Mouse (Mus musculus) forebrain, embryonic 12.5 days (tissue): Measurements from ENCODE around the gene Dact2. TPM values are rescaled to one million over a fixed set of nuclear protein-coding genes. Genes with fewer than 3 reads are reported as not detected.

Experiments
- ATAC-seq: fragments of 200-750 bp; cut with Nextera tagmentation; 2 replicates; pipeline ENCODE4 v1.8.0; 2017; ENCODE audit warnings: moderate TSS enrichment; ENCODE audit not compliant: low FRiP score
- H3K27ac ChIP-seq: fragments of 300-500 bp; sonication (generic); 2 replicates; pipeline ENCODE4 v1.5.1; 2016; ENCODE audit warnings: mild to moderate bottlenecking
- H3K27me3 ChIP-seq: fragments of 300-500 bp; sonication (generic); 2 replicates; pipeline ENCODE4 v1.6.1; 2016; ENCODE audit warnings: mild to moderate bottlenecking
- H3K36me3 ChIP-seq: fragments of 300-500 bp; sonication (generic); replicated peaks from 2 replicates; pipeline ENCODE4 v1.6.1; 2016; ENCODE audit warnings: mild to moderate bottlenecking
- H3K4me1 ChIP-seq: fragments of 300-500 bp; sonication (generic); 2 replicates; pipeline ENCODE4 v1.6.1; 2016
- H3K4me2 ChIP-seq: fragments of 300-500 bp; sonication (generic); 2 replicates; pipeline ENCODE4 v1.6.1; 2016; ENCODE audit warnings: mild to moderate bottlenecking, moderate library complexity
- H3K4me3 ChIP-seq: fragments of 300-500 bp; sonication (generic); replicated peaks from 2 replicates; pipeline ENCODE4 v1.5.1; 2016; ENCODE audit warnings: mild to moderate bottlenecking
- H3K9ac ChIP-seq: fragments of 300-500 bp; sonication (generic); 2 replicates; pipeline ENCODE4 v1.6.1; 2016; ENCODE audit warnings: mild to moderate bottlenecking
- H3K9me3 ChIP-seq: fragments of 300-500 bp; sonication (generic); 2 replicates; pipeline ENCODE4 v1.6.1; 2016
- WGBS: fragments of 180-500 bp; shearing (Covaris S2); methylation state at CpG from one replicate; pipeline ENCODE4 v1.1.7; 2016; 5-methylcytosine and 5-hydroxymethylcytosine counted together
- polyA plus RNA-seq: library from polyadenylated mRNA; unstranded; fragments of >200 nt; fragmentation: Nextera tagmentation; extraction: Ambion mirVana; gene quantifications from 2 replicates; pipeline ENCODE4 v1.2.1, GENCODE M21; 2016

The Dact2 gene
- polyA plus RNA-seq, 1 experiment from 2014 or later, result 0.50 TPM

DNA sequence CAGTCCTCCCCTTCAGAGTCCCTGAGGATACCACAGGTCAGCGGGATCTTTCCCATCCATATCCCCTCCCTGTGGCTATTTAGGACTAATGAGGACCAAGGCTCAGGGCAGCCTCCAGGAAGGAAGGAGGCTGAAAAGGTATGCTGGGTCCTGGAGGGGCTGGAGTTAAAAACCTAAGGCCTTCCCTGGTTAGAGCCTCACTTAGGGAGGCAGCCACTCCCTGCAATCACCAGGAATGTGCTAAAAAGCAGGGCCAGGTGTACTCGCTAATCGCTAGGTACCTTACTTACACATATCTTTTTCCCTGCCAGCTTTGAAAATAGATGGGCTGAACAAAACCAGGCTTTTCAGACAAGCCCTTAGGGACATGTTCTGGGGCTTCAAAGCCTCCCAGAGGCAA lies 21.2 kb downstream of the Dact2 start:
- Histone ChIP-seq H3K9ac (no peak overlapping the region), H3K4me1 (no peaks in the 10 kb centered on the region), H3K36me3 (no peaks in the 10 kb centered on the region), H3K4me2 (no peak overlapping the region), H3K4me3 (no peak overlapping the region), H3K27ac (no peak overlapping the region), H3K27me3 (no peaks in the 10 kb centered on the region), H3K9me3 (no peaks in the 10 kb centered on the region)
- ATAC-seq, result no peak
- WGBS, result 68% methylated on average over 3 of the region's 3 CpGs

DNA sequence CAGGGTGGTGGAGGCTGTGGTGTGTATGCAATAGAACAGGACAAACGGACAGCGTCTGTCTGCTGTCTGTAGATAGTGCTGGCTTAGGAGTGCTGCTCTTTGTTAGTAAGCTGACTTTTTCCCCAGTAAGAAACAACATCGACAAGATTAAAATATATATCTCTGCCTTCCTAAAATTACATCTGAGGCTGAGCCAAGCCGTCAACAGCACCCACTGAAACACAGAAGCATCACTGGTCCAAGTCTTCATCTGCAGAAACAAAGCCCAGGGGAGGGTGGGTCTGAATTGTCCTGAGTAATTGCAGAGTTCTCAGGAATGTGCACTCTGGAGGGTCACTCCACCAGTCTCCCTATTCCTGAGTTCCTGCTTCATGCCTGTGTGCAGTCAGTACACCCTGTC lies 25.2 kb downstream of the Dact2 start:
- Histone ChIP-seq H3K4me1 (no peaks in the 10 kb centered on the region), H3K27ac (no peak overlapping the region), H3K9me3 (no peaks in the 10 kb centered on the region), H3K36me3 (no peaks in the 10 kb centered on the region), H3K27me3 (no peaks in the 10 kb centered on the region), H3K4me2 (no peak overlapping the region), H3K4me3 (no peak overlapping the region), H3K9ac (no peak overlapping the region)
- WGBS, result 68% methylated on average over 4 of the region's 4 CpGs
- no peak for ATAC-seq

DNA sequence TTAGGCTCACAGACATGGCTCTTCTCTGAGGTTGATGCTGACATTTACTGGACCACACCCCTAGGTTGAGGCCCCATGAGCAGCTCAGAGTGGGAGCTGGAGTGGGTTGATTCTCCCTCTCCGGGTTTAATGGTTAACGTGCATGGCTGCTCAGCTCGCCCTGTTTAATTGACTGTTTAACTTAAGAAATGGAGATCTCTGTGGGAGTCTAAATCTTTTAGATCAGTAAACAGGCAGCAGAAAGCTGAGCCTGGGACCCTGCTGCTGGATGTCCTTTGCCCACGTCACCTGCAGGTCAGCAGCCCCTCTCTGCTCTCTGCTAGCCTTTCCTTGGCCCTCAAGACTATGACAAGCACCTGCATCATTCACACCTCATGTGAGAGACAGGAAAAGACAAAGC lies 25.6 kb downstream of the Dact2 start:
- Histone ChIP-seq H3K27me3 (no peaks in the 10 kb centered on the region), H3K4me3 (no peak overlapping the region), H3K27ac (no peak overlapping the region), H3K9me3 (no peaks in the 10 kb centered on the region), H3K36me3 (no peaks in the 10 kb centered on the region), H3K4me1 (peaks cover 4% of the 10 kb centered on the region; the same call in 1 of the 2 replicates), H3K4me2 (no peak overlapping the region), H3K9ac (no peak overlapping the region)
- no peak for ATAC-seq
- 14% methylated on average over 4 of the region's 4 CpGs for WGBS

DNA sequence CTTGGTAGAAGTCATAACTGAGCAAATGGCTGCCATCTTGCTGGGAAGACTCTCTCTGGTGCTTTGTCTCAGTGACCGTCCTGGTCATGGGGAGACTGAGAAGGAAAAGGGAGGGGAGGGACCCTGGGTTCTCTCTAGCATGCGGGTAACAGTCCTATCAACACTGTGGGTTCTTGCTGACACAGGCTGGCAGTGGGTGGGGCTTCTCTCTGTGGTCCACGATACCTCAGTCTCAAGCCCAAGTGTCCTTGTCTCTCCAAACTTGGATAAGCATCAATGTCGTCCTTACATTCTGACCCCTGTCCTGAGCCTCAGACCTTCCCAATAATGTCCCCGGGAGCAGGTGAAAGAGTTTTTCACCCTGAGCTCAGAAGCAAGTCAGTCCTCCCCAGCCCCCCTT lies 26.1 kb downstream of the Dact2 start:
- no peak overlapping the region for H3K27ac ChIP-seq
- no peak overlapping the region for H3K4me2 ChIP-seq
- 59% methylated on average over 5 of the region's 5 CpGs for WGBS
- ATAC-seq, result no peak
- no peak overlapping the region for H3K9ac ChIP-seq
- no peaks in the 10 kb centered on the region for H3K27me3 ChIP-seq
- H3K36me3 ChIP-seq, result no peaks in the 10 kb centered on the region
- H3K4me1 ChIP-seq, result peaks cover 4% of the 10 kb centered on the region; the same call in 1 of the 2 replicates
- H3K4me3 ChIP-seq, result no peak overlapping the region
- H3K9me3 ChIP-seq, result no peaks in the 10 kb centered on the region

DNA sequence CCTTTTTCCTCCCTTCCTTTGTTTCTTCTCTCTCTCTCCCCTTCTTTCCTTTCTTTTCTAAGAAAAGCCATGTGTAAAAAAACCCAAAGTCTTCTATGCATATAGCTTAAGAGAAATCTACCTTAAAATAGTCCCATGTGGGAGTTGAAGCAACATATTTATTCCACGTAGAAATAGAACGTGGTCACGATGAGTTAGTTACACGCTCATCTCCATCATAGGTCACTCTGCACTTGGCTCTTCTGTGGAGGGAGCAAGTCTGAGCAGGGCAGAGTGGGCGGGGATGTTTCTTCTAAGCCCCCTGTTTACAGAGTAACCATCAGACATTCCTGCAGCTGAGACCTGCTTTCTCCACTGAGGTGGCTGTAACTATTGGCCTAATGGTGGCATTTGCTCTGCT lies 27.1 kb downstream of the Dact2 start:
- Histone ChIP-seq H3K9me3 (no peaks in the 10 kb centered on the region), H3K4me1 (peaks cover 4% of the 10 kb centered on the region; the same call in 1 of the 2 replicates), H3K4me2 (no peak overlapping the region), H3K27ac (no peak overlapping the region), H3K36me3 (no peaks in the 10 kb centered on the region), H3K4me3 (no peak overlapping the region), H3K9ac (no peak overlapping the region), H3K27me3 (no peaks in the 10 kb centered on the region)
- WGBS, result 77% methylated on average over 5 of the region's 5 CpGs
- no peak for ATAC-seq

DNA sequence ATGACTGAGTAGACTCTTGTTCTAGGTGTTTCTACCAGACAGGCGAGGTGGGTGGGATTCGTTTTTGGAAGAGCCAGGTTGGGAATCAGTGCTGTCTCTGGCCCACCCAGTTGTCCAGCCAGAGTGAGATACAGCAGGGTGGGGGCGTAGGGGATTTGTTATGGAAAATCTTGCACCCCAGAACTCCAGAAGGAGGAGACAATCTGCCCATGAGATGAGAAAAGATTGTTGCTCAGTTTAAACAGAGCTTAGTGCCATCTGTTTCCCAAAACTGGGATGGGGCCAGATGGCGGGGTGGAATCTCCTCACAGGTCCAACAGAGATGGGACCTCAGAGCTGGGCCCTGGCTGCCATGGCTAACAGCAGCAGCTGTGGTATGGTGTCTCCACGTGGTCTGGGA lies 28.4 kb downstream of the Dact2 start:
- Histone ChIP-seq H3K9ac (no peak overlapping the region), H3K4me1 (peaks cover 4% of the 10 kb centered on the region; the same call in 1 of the 2 replicates), H3K4me2 (no peak overlapping the region), H3K9me3 (no peaks in the 10 kb centered on the region), H3K36me3 (no peaks in the 10 kb centered on the region), H3K27ac (no peak overlapping the region), H3K27me3 (no peaks in the 10 kb centered on the region), H3K4me3 (no peak overlapping the region)
- no peak for ATAC-seq
- 91% methylated on average over 5 of the region's 5 CpGs for WGBS

DNA sequence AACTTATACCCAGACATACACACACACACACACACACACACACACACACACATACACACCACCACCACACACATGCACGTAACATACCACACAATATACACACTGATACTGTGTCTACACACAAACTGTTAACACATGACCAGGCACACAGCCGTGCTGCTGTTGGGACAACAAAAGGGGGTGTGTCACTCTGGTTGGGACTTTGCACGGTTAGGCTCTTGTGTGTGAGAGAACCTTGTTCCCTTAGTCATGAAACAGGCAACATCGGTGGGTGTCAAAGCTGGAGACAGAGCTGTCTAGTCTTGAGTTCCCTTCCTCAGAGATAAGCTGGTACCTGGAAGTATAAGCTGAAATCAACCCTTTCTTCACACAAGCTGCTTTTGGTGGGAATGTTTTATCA lies 29.1 kb downstream of the Dact2 start:
- Histone ChIP-seq H3K27ac (no peak overlapping the region), H3K9me3 (no peaks in the 10 kb centered on the region), H3K27me3 (no peaks in the 10 kb centered on the region), H3K36me3 (no peaks in the 10 kb centered on the region), H3K4me2 (no peak overlapping the region), H3K9ac (no peak overlapping the region), H3K4me3 (no peak overlapping the region), H3K4me1 (peaks cover 4% of the 10 kb centered on the region; the same call in 1 of the 2 replicates)
- no peak for ATAC-seq
- WGBS, result 79% methylated on average over 4 of the region's 4 CpGs

DNA sequence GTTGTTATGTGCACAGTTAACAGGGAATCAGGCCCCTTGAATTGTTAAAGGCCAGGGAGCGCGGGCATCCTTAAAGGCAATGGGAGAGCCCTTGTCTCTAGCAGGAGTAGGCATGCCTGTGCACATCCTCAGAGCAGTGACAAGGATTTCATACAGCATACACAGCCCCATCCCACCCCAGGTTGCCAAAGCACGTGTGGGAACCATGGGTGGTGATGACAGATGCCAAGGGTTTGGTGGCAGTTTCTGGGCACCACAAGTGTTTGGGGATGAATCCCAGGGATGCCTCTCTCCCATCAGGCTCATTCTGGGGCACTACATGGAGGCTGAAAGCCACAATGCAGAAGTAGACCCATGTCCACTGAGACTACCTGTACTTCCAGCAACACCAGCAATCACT lies 29.7 kb downstream of the Dact2 start:
- Histone ChIP-seq H3K27me3 (0 out of 2 replicates have a peak, but pooled peaks cover 2% of the 10 kb centered on the region), H3K4me1 (peaks cover 4% of the 10 kb centered on the region; the same call in 1 of the 2 replicates), H3K27ac (no peak overlapping the region), H3K36me3 (no peaks in the 10 kb centered on the region), H3K4me3 (no peak overlapping the region), H3K9ac (no peak overlapping the region), H3K9me3 (no peaks in the 10 kb centered on the region), H3K4me2 (no peak overlapping the region)
- no peak for ATAC-seq
- WGBS, result 85% methylated on average over 3 of the region's 3 CpGs

DNA sequence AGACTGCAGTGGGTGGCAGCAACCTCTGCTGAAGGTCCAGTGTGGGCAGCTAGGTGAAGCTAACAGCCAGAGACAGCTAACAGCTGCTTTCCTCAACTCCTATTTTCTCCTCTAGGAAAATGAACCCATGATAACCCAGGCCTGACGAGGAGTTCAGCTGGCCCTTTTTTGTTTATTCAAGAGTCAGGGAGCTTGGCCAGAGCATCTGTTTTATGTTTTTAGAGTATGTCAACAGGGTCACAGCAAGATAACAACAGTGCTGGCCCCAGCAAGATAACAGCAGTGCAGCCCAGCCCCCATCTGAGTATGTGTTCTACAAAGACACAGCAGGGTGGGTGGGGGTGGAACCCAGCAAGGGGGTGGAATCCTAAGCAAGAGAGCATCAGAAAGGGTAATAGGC lies 30.6 kb downstream of the Dact2 start:
- Histone ChIP-seq H3K9ac (no peak overlapping the region), H3K4me1 (peaks cover 4% of the 10 kb centered on the region; the same call in 1 of the 2 replicates), H3K27ac (no peak overlapping the region), H3K4me3 (no peak overlapping the region), H3K36me3 (no peaks in the 10 kb centered on the region), H3K27me3 (0 out of 2 replicates have a peak, but pooled peaks cover 5% of the 10 kb centered on the region), H3K4me2 (no peak overlapping the region), H3K9me3 (no peaks in the 10 kb centered on the region)
- ATAC-seq, result no peak
- 36% methylated on average over 1 of the region's 1 CpGs for WGBS

DNA sequence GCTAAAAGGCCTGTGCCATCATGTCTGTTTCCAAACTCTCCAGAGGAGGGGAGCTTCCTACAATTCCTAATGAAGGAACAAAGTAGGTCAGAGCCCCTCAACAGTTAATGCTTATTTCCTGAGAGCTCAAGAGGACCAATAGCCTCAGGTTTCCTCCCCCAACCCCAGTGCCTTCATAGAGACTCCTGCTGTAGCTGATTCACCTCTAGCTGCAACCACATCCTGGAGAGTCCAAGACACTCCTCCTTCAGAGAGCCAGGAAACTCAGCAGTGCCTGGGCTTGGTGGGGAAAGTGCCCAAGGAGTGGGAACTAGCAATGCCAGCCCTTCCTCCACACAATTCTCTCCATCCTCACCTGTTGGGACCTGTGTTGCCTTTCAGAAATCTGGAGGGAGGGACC lies 31.4 kb downstream of the Dact2 start:
- H3K4me2 ChIP-seq, result no peak overlapping the region
- H3K9me3 ChIP-seq, result no peaks in the 10 kb centered on the region
- peaks cover 5% of the 10 kb centered on the region; the same call in 1 of the 2 replicates for H3K4me1 ChIP-seq
- no peak overlapping the region for H3K4me3 ChIP-seq
- H3K36me3 ChIP-seq, result no peaks in the 10 kb centered on the region
- H3K27me3 ChIP-seq, result 0 out of 2 replicates have a peak, but pooled peaks cover 5% of the 10 kb centered on the region
- no peak for ATAC-seq
- H3K9ac ChIP-seq, result no peak overlapping the region
- H3K27ac ChIP-seq, result no peak overlapping the region

DNA sequence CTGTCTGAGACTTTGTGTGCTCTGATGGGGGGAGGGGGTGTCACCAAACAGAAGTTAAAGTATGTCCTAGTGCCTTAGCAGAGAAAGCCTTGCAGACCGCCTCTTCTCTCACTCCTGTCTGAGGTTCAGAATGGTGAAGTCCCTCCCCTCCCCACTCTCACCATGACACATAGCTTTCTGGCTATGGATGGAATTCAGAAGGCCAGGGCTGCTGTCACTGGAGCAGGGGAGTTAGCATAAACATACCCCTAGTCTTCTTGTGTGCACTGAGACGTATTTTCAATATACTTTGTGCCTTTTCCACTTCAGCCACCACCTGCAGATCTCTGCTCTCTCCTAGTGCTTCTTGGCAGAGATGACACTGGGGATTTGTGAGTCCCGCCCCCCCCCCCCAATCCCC lies 31.9 kb downstream of the Dact2 start:
- H3K4me2 ChIP-seq, result no peak overlapping the region
- H3K9me3 ChIP-seq, result no peaks in the 10 kb centered on the region
- no peak for ATAC-seq
- 0 out of 2 replicates have a peak, but pooled peaks cover 5% of the 10 kb centered on the region for H3K27me3 ChIP-seq
- peaks cover 10% of the 10 kb centered on the region for H3K4me1 ChIP-seq
- no peaks in the 10 kb centered on the region for H3K36me3 ChIP-seq
- H3K9ac ChIP-seq, result no peak overlapping the region
- WGBS, result 60% methylated on average over 3 of the region's 3 CpGs
- H3K4me3 ChIP-seq, result no peak overlapping the region
- no peak overlapping the region for H3K27ac ChIP-seq

DNA sequence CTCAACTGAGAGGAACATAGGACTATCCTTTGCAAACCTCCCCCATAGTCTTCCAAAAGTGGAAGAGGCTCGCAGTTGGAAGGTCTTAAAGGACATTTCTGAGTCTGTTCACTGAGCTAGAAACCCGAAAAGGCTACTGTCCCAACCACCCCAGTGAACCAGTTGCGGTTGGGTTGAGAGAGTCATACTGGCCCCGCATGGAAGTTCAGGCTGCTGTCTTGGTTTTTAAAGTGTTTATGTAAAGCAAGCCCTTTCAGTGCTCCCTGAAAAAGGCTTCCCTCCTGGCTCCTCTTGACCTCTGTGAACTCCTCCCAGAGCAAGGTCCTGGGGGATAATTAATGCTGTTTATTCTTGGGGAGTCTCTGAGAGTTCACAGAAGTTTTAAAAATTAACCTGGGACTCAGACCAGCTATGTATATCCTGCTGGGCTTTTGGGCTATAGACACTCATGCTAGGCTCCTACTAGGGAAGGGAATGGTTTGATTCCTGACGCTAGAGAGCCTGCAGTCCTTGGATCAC lies 33.1 kb downstream of the Dact2 start:
- Histone ChIP-seq H3K4me2 (no peak overlapping the region), H3K27ac (no peak overlapping the region), H3K4me3 (no peak overlapping the region), H3K36me3 (no peaks in the 10 kb centered on the region), H3K9ac (no peak overlapping the region), H3K4me1 (peaks cover 20% of the 10 kb centered on the region), H3K9me3 (no peaks in the 10 kb centered on the region), H3K27me3 (0 out of 2 replicates have a peak, but pooled peaks cover 5% of the 10 kb centered on the region)
- WGBS, result 72% methylated on average over 5 of the region's 5 CpGs
- ATAC-seq, result no peak

DNA sequence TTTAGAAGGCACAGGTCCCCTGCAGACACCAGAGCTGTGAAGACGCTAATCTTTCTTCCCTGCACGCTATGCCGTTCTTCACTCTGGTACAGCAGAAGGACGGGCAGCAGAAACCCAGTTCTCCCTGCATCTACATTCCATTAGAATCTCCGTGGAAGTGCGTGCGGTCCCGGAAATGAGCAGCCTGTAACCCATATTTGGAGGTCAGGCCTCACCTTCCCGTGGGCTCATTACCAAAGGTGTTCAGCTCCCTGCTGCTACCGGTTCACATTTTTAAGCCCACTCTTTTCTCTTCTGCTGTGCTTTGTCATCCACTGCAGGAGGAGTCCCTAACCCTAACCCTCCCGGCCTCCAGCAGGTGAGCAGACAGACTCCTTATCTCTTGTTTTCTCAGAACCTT lies 34.7 kb downstream of the Dact2 start:
- Histone ChIP-seq H3K27me3 (0 out of 2 replicates have a peak, but pooled peaks cover 5% of the 10 kb centered on the region), H3K4me1 (peaks cover 36% of the 10 kb centered on the region), H3K36me3 (no peaks in the 10 kb centered on the region), H3K4me2 (no peak overlapping the region), H3K4me3 (no peak overlapping the region), H3K9ac (no peak overlapping the region), H3K27ac (no peak overlapping the region), H3K9me3 (no peaks in the 10 kb centered on the region)
- ATAC-seq, result no peak
- WGBS, result 73% methylated on average over 11 of the region's 11 CpGs
